ENCODE assay signal across 17 mouse cellular contexts in genomic region chr4:21628367-21629274, GRCm38 (mm10). TPM values are rescaled to one million over a fixed set of nuclear protein-coding genes. Genes with fewer than 3 reads are reported as not detected.
DNase-seq lines count a peak whose midpoint lies in the region; ATAC-seq and TF ChIP-seq lines count a peak whose summit lies in the region.
"Had no signal": no experiment of that assay in that cellular context is flagged by ENCODE, and none has a peak within 500 bp of the region (broad histone marks: within the 10 kb centered on the region; RNA-seq: fewer than 3 reads in every experiment).

No protein-coding gene starts in this region.

- H3K9me3 ChIP-seq in forebrain, embryonic 11.5 days (ENCODE audit: control insufficient read depth, low read length) = no peaks in the 10 kb centered on the region
- H3K9me3 ChIP-seq in forebrain, embryonic 12.5 days = no peaks in the 10 kb centered on the region
- H3K9me3 ChIP-seq in limb, embryonic 12.5 days = no peaks in the 10 kb centered on the region
- no peaks in the 10 kb centered on the region for H3K9me3 ChIP-seq in limb, embryonic 10.5 days (replicated peaks)
- H3K9me3 ChIP-seq in hindbrain, embryonic 13.5 days = no peaks in the 10 kb centered on the region
- H3K9me3 ChIP-seq in midbrain, postnatal 0 days (ENCODE audit: low read length) = no peaks in the 10 kb centered on the region
- no peaks in the 10 kb centered on the region for H3K9me3 ChIP-seq in intestine, postnatal 0 days (ENCODE audit: control insufficient read depth)
- H3K9me3 ChIP-seq: heart, embryonic 13.5 days had no signal

- H3K27me3 ChIP-seq in forebrain, embryonic 11.5 days (ENCODE audit: control insufficient read depth, insufficient read depth, low read length) = no peaks in the 10 kb centered on the region
- H3K27me3 ChIP-seq in forebrain, embryonic 12.5 days = 0 out of 2 replicates have a peak, but pooled peaks cover 3% of the 10 kb centered on the region
- no peaks in the 10 kb centered on the region for H3K27me3 ChIP-seq in limb, embryonic 12.5 days
- no peaks in the 10 kb centered on the region for H3K27me3 ChIP-seq in limb, embryonic 10.5 days (ENCODE audit: low read depth, poor library complexity, severe bottlenecking)
- no peaks in the 10 kb centered on the region for H3K27me3 ChIP-seq in hindbrain, embryonic 13.5 days
- no peaks in the 10 kb centered on the region for H3K27me3 ChIP-seq in midbrain, postnatal 0 days (ENCODE audit: insufficient read depth, low read length)
- no peaks in the 10 kb centered on the region for H3K27me3 ChIP-seq in intestine, postnatal 0 days (replicated peaks; ENCODE audit: control insufficient read depth, insufficient read depth, low read length)
- H3K27me3 ChIP-seq: heart, embryonic 13.5 days; Patski had no signal

- 64% methylated on average over 3 of the region's 3 CpGs for WGBS in forebrain, embryonic 11.5 days
- WGBS in forebrain, embryonic 12.5 days = 69% methylated on average over 3 of the region's 3 CpGs
- WGBS in limb, embryonic 12.5 days = 57% methylated on average over 3 of the region's 3 CpGs
- WGBS in limb, embryonic 10.5 days = 69% methylated on average over 3 of the region's 3 CpGs
- 52% methylated on average over 3 of the region's 3 CpGs for WGBS in hindbrain, embryonic 13.5 days
- 48% methylated on average over 3 of the region's 3 CpGs for WGBS in midbrain, postnatal 0 days
- WGBS in intestine, postnatal 0 days = 57% methylated on average over 3 of the region's 3 CpGs

- no peak for TF ChIP-seq CTCF in midbrain, postnatal 0 days (IDR thresholded peaks at IDR 0.05)
- TF ChIP-seq CTCF in intestine, postnatal 0 days (IDR thresholded peaks at IDR 0.05; ENCODE audit: low read depth) = no peak

- 0 out of 2 replicates have a peak, but pooled peaks have one; percentile 53 for ATAC-seq in forebrain, embryonic 11.5 days (replicated peaks; ENCODE audit: low FRiP score)
- no peak for ATAC-seq in forebrain, embryonic 12.5 days (ENCODE audit: low FRiP score)
- ATAC-seq in limb, embryonic 12.5 days (ENCODE audit: insufficient number of reproducible peaks, insufficient read depth, low FRiP score, low TSS enrichment, low read depth) = peak; percentile 42; the same call in 1 of the 2 replicates
- peak; percentile 69; the same call in 1 of the 2 replicates for ATAC-seq in hindbrain, embryonic 13.5 days (ENCODE audit: low FRiP score)
- ATAC-seq in midbrain, postnatal 0 days (ENCODE audit: low FRiP score) = peak; percentile 38; the same call in 1 of the 2 replicates
- no peak for ATAC-seq in intestine, postnatal 0 days
- ATAC-seq: Patski had no signal

- no peak overlapping the region for H3K4me2 ChIP-seq in forebrain, embryonic 11.5 days (ENCODE audit: low read depth, low read length, severe bottlenecking)
- H3K4me2 ChIP-seq in forebrain, embryonic 12.5 days = no peak overlapping the region
- no peak overlapping the region for H3K4me2 ChIP-seq in limb, embryonic 12.5 days
- H3K4me2 ChIP-seq in hindbrain, embryonic 13.5 days = no peak overlapping the region
- H3K4me2 ChIP-seq in midbrain, postnatal 0 days (ENCODE audit: low read depth, low read length, poor library complexity, severe bottlenecking) = no peak overlapping the region
- H3K4me2 ChIP-seq in intestine, postnatal 0 days (replicated peaks; ENCODE audit: low read depth) = no peak overlapping the region
- H3K4me2 ChIP-seq: heart, embryonic 13.5 days had no signal

- no peaks in the 10 kb centered on the region for H3K4me1 ChIP-seq in forebrain, embryonic 11.5 days (replicated peaks; ENCODE audit: control insufficient read depth, insufficient read depth, low read length)
- peaks cover 4% of the 10 kb centered on the region; the same call in 1 of the 2 replicates for H3K4me1 ChIP-seq in forebrain, embryonic 12.5 days
- no peaks in the 10 kb centered on the region for H3K4me1 ChIP-seq in limb, embryonic 12.5 days (replicated peaks)
- H3K4me1 ChIP-seq in limb, embryonic 10.5 days = no peaks in the 10 kb centered on the region
- peaks cover 9% of the 10 kb centered on the region; the same call in 1 of the 2 replicates for H3K4me1 ChIP-seq in hindbrain, embryonic 13.5 days (replicated peaks)
- H3K4me1 ChIP-seq in midbrain, postnatal 0 days (ENCODE audit: insufficient read depth, low read length) = no peaks in the 10 kb centered on the region
- no peaks in the 10 kb centered on the region for H3K4me1 ChIP-seq in intestine, postnatal 0 days (replicated peaks; ENCODE audit: control insufficient read depth, insufficient read depth, low read length)
- H3K4me1 ChIP-seq: heart, embryonic 13.5 days had no signal

- no peak overlapping the region for H3K4me3 ChIP-seq in forebrain, embryonic 11.5 days (ENCODE audit: low read depth, low read length)
- no peak overlapping the region for H3K4me3 ChIP-seq in forebrain, embryonic 12.5 days (replicated peaks)
- no peak overlapping the region for H3K4me3 ChIP-seq in limb, embryonic 12.5 days (replicated peaks)
- no peak overlapping the region for H3K4me3 ChIP-seq in limb, embryonic 10.5 days
- H3K4me3 ChIP-seq in hindbrain, embryonic 13.5 days = no peak overlapping the region
- H3K4me3 ChIP-seq in midbrain, postnatal 0 days (ENCODE audit: low read depth, low read length) = no peak overlapping the region
- no peak overlapping the region for H3K4me3 ChIP-seq in intestine, postnatal 0 days (ENCODE audit: low read depth, low read length)
- H3K4me3 ChIP-seq: gastrocnemius, adult 2 months; heart, embryonic 13.5 days; layer of hippocampus, adult 2 months; left cerebral cortex, adult 2 months had no signal

- DNase-seq in forebrain, embryonic 11.5 days (ENCODE audit: low spot score) = no peak
- DNase-seq in limb, embryonic 10.5 days (ENCODE audit: low spot score) = no peak
- no peak for DNase-seq in midbrain, postnatal 0 days (ENCODE audit: low spot score)
- DNase-seq in thymus, postnatal 10 days (ENCODE audit: low spot score in 2 of 2) = no peak
- DNase-seq: cerebellum, adult 9-10 months; gastrocnemius, adult 2 months had no signal

- no peaks in the 10 kb centered on the region for H3K36me3 ChIP-seq in forebrain, embryonic 11.5 days (ENCODE audit: control insufficient read depth, insufficient read depth, low read length)
- H3K36me3 ChIP-seq in forebrain, embryonic 12.5 days (replicated peaks) = no peaks in the 10 kb centered on the region
- no peaks in the 10 kb centered on the region for H3K36me3 ChIP-seq in limb, embryonic 12.5 days
- no peaks in the 10 kb centered on the region for H3K36me3 ChIP-seq in limb, embryonic 10.5 days
- H3K36me3 ChIP-seq in hindbrain, embryonic 13.5 days = no peaks in the 10 kb centered on the region
- no peaks in the 10 kb centered on the region for H3K36me3 ChIP-seq in midbrain, postnatal 0 days (ENCODE audit: insufficient read depth, low read length)
- no peaks in the 10 kb centered on the region for H3K36me3 ChIP-seq in intestine, postnatal 0 days (ENCODE audit: control insufficient read depth, insufficient read depth)
- H3K36me3 ChIP-seq: heart, embryonic 13.5 days had no signal

- H3K27ac ChIP-seq in forebrain, embryonic 11.5 days (ENCODE audit: low read depth, low read length) = no peak overlapping the region
- H3K27ac ChIP-seq in forebrain, embryonic 12.5 days = no peak overlapping the region
- H3K27ac ChIP-seq in limb, embryonic 12.5 days = no peak overlapping the region
- H3K27ac ChIP-seq in limb, embryonic 10.5 days = no peak overlapping the region
- H3K27ac ChIP-seq in hindbrain, embryonic 13.5 days = no peak overlapping the region
- no peak overlapping the region for H3K27ac ChIP-seq in midbrain, postnatal 0 days (ENCODE audit: low read depth, low read length)
- no peak overlapping the region for H3K27ac ChIP-seq in intestine, postnatal 0 days (ENCODE audit: low read depth, low read length)
- H3K27ac ChIP-seq: gastrocnemius, adult 2 months; heart, embryonic 13.5 days; layer of hippocampus, adult 2 months; left cerebral cortex, adult 2 months had no signal

- H3K9ac ChIP-seq in forebrain, embryonic 11.5 days (ENCODE audit: low read length) = no peak overlapping the region
- H3K9ac ChIP-seq in forebrain, embryonic 12.5 days = no peak overlapping the region
- no peak overlapping the region for H3K9ac ChIP-seq in limb, embryonic 12.5 days (replicated peaks)
- H3K9ac ChIP-seq in hindbrain, embryonic 13.5 days = no peak overlapping the region
- H3K9ac ChIP-seq in midbrain, postnatal 0 days (replicated peaks; ENCODE audit: low read length, poor library complexity, severe bottlenecking) = no peak overlapping the region
- no peak overlapping the region for H3K9ac ChIP-seq in intestine, postnatal 0 days (ENCODE audit: low read depth, low read length)
- H3K9ac ChIP-seq: heart, embryonic 13.5 days had no signal

RNA-seq across cellular contexts. Expression of gene Prdm13, which starts 57.1 kb away (rescaled TPM):
- 0.24 and 0.44 TPM in 2 replicates for polyA plus RNA-seq in forebrain, embryonic 11.5 days (2014; fragmentation: Nextera tagmentation; extraction: Ambion mirVana)
- polyA plus RNA-seq in forebrain, embryonic 12.5 days (2016; fragmentation: Nextera tagmentation; extraction: Ambion mirVana) = 0.42 and 0.60 TPM in 2 replicates
- not detected in 2 replicates for polyA plus RNA-seq in limb, embryonic 12.5 days (2016; fragmentation: Nextera tagmentation; extraction: Ambion mirVana)
- polyA plus RNA-seq in limb, embryonic 10.5 days (2016; fragmentation: Nextera tagmentation; extraction: Ambion mirVana) = not detected in 2 replicates
- 1.00 and 1.7 TPM in 2 replicates for polyA plus RNA-seq in hindbrain, embryonic 13.5 days (2015; fragmentation: Nextera tagmentation; extraction: Ambion mirVana)
- 0.76 and 2.7 TPM in 2 replicates for total RNA-seq in midbrain, postnatal 0 days (2014; rRNA removed)
- polyA plus RNA-seq in midbrain, postnatal 0 days (2015; fragmentation: Nextera tagmentation; extraction: Ambion mirVana) = 0.26 and 0.29 TPM in 2 replicates
- not detected in 2 replicates for polyA plus RNA-seq in intestine, postnatal 0 days (2015; fragmentation: Nextera tagmentation; extraction: Ambion mirVana)
- total RNA-seq: gastrocnemius, adult 2 months; layer of hippocampus, adult 2 months; left cerebral cortex, adult 2 months; liver, adult 2 months had no signal
- polyA plus RNA-seq: heart, embryonic 13.5 days; kidney, embryonic 16.5 days; liver, adult 2 months; lung, embryonic 16.5 days; Patski had no signal

Comparison
In these comparisons a context has a peak if more than half of its experiments do, and no peak if none do; other contexts are left out.
1. ATAC-seq: peak in forebrain, embryonic 11.5 days (single experiment), limb, embryonic 12.5 days (single experiment), hindbrain, embryonic 13.5 days (single experiment) and midbrain, postnatal 0 days (single experiment); none in forebrain, embryonic 12.5 days (single experiment) and intestine, postnatal 0 days (single experiment).